Mouse (Mus musculus): ENCODE data around the gene Adamts9.

Gene Adamts9

DNA sequence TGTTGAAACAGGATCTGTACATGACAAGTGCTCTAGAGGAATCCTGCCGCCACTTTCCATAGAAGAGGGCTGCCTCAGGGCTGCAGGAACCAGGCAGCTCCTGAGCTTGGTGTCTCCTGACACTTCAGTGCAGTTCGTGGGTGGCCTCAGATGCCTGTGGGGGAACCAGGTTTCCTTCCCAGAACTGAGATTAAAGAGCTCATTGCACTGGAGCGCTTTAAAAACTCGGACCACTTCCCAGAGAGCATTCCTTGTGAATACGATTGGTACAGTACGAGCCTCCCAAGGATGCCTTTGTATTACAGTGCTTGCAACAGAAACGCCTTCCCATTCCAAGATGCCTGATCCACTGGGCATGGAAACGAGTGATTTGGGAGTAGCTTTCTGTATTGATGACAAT, 18.8 kb downstream of the Adamts9 start:
- DNase-seq (ENCODE audit: low spot score) = no peak

DNA sequence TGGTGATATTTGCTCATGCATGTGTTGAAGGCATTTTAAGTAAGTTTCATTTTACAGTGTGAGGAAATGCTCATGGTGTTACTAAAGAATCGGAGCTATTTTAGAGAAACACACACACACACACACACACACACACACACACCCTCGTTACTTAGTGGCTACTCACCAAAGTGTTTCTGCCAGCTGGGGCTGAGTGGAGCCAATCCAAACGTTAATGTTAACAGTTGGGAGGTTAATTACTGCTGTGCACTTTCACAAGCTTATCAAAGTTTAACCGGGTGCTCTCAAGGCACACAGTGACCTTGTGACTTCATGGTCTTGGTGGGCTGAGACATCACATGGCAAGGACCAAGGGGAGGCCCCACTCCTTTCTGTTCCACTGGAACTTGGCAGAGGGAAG, 21.4 kb downstream of the Adamts9 start:
- DNase-seq (ENCODE audit: low spot score) = no peak

DNA sequence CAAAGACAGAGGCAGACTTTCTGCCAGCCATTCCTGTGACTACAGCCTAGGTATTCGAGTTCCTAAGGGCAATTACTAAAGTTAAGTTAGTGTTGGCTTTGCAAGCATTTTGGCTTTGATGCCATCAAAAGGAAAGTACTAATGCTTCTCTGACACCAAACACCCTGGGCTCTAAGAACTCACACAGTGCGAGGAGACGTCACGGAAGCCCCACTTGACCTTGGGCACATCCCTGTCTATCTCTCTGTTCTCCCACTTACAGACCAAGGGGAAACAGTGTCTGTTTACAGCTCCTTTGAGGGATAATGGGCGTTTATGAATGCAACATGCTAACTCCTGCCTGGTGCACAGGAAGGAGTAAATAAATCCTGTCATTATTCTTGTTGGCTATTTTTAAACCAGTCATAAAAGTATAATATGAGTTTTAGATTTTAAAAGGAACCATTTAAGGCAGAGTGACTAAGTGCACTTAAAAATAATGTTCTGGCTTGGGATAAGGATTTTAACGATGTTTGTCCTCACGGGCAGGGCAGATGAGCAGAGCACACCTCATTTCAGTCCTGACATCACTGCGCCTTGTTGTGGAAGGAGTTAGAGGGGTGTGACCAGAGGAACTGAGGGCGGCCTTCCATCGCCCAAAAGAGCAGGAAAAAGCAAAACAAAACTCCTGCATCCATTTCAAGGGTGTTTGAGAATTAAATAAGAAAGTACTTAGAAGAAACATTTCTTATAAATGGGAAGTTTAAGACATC, 22.2 kb downstream of the Adamts9 start:
- no peak for DNase-seq (ENCODE audit: low spot score)

DNA sequence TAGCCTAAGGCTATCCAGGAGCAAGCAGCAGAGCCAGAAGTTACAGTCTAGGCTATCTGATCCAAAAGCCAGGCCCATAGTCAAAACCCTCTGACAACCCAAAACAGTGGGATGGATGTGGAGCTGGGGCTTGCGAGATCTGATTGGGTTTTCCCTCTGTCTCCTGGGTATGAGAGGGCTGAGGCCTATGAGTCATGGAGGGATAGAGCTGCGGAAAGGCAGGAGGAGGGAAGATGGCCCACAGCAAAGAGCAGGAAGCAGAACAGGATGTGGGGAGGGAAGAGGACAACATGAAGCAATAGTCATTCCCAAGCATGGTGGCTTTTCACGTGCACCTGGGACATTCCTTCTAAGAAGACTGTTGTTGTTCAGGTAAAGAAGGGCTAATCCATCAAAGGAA, 32.7 kb downstream of the Adamts9 start:
- no peak for DNase-seq (ENCODE audit: low spot score)

DNA sequence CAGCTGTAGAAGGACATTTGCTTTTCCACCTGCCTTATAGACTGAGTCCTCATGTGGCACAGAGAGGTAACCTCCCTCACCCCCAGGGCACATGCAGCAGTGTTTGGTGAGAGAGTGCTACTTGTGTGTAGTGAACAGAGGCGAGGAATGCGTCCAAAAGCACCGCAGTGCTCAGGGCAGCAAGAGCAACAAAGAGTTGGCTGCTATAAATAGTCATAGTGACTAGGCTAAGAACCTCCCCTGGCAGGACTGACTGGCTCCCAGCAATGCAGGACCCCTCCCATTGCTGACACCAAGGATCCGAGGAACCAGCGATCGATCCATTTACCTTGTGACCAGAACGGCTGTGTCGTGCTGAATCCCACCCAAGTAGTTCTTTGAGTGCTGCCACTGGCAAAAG, 33.9 kb downstream of the Adamts9 start:
- DNase-seq (ENCODE audit: low spot score) = no peak

DNA sequence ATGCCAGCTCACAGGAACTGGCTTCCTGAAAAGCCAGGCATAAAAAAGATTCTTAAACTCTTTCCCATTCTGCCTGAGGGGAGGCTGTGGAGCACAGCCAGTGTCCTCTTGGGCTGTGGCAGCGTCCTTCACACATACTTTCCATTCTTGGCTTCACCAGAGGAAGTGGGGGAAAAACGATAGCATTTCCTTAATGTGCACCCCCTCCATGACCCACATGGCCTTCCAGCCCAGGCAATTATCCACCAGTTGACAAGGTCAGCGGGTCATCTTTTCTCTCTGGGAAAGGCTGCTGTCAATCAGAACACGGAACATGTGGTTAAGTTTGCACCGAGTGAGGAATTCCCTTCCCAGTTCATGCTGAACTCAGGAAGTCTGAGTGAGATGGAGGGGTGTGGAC, 37.4 kb downstream of the Adamts9 start:
- DNase-seq (ENCODE audit: low spot score) = no peak

DNA sequence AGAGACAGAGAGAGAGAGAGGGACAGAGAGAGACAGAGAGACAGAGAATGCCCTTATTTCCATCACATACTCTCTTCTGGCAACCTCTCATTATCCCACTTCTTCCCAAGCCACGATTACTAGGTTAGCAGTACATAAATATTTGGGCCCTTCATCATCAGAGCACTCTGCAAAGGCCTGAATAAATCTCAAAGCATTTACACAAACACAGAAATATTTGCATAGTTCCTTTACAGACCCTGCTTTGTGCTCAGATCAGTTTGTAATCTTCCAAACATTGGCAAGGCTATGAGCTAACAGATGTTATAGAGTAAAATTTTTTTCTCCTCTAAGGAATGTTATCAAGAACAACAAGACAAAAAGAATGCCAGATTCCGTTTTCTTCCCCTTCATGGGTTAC, 38.8 kb downstream of the Adamts9 start:
- DNase-seq (ENCODE audit: low spot score) = no peak

DNA sequence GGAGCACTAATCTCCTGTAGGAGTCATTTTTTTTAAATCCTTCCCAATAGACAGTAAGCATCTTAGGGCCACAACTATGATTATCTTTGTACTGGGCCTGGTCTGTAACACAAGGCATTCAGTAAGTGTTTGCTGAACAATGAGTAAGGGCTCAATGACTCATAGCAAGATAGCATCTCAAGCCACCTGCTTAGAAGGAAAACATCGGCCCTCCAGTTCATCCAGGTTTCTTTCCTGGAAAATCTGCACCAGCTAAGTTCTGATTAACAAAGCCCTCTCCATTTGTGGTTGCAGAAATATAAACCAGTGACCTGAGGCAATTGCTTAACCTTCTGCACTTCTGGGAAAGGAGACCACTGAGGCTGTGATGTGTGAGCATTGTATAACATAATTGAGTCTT, 39.3 kb downstream of the Adamts9 start:
- DNase-seq (ENCODE audit: low spot score) = no peak

DNA sequence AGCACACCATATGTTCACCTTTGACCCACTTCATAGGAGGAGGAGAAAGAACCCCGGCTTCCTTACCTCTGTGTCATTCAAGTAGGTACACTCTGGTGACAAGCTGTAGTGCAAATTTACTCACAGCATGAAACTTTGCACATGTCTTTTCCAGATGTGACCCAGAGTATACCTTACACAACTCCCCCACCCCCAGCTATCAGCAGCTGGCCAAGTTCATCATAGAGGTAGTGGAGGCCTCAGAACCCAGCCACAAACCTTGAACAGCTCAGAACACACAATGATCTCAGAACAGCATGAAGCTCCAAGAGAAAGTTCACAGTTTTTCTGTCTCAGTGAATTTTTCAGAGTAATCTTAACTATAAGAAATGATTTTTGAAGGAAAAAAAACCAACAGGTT, 51.8 kb downstream of the Adamts9 start:
- no peak for DNase-seq (ENCODE audit: low spot score)

DNA sequence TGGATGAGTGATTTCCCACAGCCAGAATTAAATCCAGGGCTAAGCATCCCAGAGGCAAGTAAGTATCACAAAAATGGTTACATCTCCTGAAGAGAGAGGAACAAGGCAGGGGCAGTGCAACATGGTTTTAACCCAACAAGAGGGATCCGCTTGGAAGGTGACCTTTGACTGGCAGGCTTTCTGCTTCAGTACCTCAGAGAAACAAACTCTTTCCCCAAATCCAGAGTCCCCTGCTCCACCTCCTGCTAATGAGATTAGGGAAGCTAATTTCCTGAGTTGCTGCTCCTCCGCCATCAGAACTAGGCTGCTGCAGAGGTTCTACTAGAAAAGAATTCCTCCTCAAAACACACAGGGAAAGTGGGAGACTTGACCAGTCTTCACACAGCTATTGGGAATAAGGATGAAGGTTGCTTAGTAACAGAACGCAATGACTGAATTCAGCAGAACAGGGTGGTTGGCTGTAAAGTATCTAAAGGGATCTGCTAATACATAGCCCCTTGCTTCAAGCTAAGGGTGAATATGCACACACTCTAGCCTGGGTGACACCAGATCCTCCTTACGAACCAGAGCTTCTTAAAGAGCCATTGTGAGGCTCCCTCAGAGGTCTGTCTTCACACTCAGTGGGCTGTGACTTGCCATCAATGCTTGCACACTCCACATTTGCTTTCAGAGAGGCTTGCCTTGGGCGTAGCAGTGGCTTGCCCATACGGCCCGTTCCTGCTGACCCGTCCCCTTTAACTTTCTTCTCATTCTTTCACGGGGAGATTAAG, 60.0 kb downstream of the Adamts9 start:
- no peak for DNase-seq (ENCODE audit: low spot score)

DNA sequence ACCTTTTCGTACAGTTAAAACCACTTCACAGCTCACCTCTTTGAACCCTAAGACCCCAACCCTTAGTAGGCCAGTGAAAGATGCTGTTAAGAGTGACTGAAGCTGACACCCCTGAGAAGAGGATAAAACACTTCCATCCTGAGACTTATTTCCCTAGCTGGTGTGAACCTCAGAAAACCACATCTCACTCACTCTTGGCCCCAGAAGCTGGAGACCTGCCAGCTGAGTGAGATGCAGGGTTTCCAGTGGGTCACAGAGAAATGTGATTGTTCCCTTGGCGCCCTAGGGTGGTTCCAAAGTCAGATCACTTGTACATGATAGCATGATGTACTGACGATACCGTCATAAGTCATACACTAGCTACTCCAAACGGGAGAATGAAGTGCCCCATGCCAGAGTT, 60.8 kb downstream of the Adamts9 start:
- DNase-seq (ENCODE audit: low spot score) = no peak

DNA sequence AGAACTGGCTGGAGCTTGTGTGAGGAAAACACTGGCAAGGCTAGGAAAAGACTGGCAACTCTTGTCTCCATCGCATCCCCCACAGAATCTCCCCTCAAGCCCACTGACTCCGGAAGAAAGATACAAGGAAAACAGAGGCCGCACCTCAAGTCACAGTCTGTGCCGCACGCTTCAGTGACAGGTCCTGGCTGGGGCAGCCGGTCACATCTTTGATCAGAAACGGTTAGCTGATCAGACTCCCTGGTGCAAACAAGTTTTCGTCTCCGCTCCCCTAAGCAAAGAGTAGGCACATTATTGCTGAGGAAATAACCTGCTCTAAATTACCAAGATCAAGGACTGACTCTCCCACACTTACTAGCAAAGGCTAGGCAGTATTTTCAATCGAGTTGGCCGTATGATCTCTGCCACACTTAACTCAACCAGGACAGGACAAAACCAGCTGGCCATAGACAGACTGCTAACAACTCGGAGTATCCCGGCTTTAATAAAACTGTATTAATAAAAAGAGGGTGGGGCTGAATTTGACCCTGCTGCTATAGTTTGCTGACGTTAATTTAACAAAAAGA, 63.5 kb downstream of the Adamts9 start:
- DNase-seq (ENCODE audit: low spot score) = no peak

DNA sequence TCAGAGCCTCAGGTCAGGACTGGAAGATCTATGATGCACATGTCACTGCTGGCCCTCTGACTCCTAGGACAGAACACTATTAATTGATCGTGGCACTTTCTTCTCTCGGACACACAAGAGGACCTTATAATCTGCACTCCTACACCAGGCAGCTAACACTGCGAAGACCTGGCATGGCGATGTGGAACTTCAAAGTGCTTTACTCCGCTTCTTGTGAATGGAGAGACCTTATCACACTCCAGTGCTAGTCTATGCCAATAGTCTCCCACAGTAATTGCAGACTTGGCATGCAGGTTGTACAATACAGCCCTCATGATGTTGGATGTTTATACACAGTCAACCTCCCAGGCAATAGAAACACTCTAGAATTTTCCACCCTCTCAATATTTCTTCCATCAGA, 64.5 kb downstream of the Adamts9 start:
- no peak for DNase-seq (ENCODE audit: low spot score)

DNA sequence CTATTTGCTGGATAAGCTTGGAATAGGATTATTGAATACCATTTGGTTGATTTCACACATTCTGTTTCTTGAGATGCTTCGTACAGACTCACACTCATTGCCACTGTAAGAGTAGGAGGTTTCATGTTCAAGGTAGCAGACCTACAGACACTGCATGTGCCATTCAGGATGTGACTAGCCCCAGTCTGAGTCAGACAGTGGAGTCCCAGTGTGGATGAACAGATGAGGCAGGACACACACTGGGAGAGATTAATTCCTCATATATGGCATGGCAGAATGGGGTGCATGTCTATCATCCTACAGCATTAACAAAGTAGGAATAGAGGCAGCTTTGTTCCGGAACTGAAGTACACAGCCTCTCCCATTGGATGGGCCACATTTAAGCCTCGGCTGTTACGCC, 66.1 kb downstream of the Adamts9 start:
- no peak for DNase-seq (ENCODE audit: low spot score)

DNA sequence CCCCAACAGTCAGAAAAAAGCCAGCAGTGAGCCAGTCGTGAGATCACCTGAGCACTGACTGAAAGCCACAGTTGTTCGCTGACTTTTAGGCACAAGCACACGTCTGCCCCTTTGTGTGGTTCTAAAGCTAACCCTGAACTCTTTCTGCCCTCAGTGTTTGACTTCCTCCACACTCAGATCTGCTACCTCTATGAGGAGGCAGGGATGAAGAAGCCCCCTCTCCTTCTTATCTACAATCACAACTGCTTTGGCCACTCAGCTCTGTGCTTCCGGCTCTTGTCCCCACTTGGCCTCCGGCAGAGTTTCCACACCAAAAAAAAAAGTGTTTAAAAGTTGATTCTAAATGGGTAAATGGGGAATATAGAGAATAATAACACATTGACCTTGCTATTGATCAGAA, 67.2 kb downstream of the Adamts9 start:
- DNase-seq (ENCODE audit: low spot score) = no peak

DNA sequence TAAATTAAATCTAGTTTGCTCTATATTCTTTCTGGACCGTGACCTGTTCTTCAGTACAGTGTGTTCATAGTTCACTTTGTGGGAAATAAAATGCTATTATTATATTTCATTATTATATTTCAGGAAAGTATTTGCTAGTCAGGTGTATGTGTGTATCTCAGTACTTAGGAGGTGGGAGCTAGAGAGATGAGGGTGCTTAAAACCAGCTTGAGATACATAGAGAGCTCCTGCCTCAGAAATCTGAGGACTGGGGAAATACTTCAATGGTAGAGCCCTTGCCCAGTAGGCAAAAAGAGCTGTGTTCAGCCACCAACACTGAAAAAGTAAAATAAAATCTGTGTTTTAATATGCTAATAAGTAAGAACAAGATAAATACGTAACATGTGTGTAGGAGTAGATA, 68.0 kb downstream of the Adamts9 start:
- no peak for DNase-seq (ENCODE audit: low spot score)

DNA sequence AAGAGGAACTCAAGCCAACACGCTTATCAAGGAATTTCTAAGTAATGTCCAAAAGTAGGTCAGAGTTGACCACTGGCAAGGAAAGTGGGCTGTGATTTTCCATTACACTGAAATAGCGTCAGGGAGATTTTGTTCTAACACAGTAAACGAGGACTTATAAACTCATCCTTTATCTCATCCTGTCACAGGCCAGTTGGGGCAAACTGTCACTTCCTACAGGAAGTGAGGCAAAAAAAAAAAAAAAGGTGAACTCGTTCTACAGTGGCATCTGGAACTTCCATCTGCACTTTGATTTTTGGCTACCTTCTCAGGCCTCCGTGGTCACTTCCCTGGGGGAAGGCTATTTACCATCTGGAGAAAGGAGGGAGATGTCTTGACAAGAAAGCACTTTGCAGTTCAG, 68.4 kb downstream of the Adamts9 start:
- DNase-seq (ENCODE audit: low spot score) = no peak

DNA sequence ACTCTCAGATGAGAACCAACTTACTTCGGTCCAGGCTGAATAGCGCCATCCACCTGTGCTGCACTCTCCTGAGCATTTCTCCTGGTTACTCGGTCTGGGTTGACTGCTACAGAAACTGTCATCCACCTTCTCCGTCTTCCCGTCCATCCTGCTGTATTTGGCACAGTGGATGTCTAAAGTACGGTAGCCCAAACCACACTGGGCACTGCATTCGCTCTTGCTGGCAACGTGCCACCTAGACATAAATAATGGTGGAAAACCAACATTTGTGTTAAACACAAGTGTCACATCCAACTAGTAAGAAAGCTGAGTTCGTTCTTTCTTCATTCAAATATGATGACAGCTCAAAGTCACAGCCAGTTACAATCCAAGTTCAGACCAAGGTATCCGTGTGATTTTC, 70.5 kb downstream of the Adamts9 start:
- no peak for DNase-seq (ENCODE audit: low spot score)

DNA sequence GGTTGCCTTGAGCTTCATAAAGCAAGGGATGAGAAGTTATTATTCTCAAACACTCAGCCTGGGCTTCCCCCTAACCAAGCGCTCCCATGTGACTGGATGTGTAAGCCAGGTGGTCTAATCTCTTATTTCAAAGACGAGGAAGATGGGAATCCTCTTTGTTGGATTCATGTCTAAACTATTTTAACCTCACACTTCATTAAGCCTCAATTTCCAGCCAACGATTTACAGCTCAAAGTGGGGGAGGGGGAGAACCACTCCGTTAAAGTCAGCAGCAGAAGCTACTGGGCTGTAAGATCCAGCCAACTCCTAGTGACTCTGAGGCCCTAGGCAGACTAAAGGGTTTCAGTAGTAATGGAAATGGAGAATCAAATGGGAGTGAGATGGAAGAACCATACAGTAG, 71.5 kb downstream of the Adamts9 start:
- no peak for DNase-seq (ENCODE audit: low spot score)

DNA sequence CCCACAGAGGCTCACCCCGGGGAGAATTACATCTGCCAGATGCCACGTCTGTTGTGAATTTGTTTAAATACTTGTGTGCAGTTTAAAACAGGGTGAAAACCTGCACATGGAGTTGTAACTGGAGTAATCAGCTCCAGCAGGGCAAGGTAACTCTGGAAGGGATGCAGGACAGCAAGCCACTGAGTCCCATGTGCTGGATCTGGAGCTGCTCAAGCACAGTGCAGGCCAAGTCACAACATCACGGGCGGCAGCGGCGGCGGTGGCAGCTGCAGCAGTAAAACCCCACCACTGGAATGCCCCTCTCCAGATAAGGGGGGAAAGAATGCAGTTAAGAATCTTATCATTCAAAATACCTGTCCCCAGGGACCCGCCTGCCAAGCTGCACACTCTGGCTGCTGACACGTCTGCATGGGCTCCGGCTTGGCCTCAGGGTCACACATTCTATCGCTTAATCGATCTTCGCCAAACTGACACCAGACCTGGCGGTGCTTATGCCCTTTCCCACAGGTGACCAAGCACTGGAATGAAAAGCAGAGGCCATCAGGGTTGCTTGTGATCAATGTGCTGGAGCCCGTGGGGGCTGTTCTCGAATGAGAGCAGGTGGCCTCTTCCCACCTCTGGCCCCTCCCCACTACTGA, 73.6 kb downstream of the Adamts9 start:
- DNase-seq (ENCODE audit: low spot score) = no peak

DNA sequence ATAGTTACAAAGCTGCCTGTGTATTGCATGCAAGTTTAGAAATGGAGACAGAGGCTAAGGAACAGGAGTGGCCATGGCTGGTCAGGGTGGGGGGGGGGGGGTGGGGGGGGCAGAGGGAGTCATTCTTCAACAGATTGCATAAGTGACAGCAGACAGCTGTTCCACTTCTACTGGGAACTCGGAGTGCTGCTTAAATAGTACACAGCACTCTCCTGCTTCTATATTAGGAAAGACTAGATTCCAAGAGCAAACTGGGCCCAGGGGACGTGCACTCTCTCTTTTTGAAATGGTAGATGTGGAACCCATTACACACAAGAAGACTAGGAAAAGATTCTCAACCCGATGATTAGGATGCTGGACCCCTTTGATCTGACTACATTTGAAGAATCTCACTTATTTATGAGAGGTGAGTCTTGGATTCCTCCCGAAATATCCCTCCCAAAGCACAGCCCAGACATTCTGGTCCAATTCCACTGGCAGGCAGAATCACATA, 74.2 kb downstream of the Adamts9 start, which contains the start of gene Gm15737:
Gene Gm15737, plus strand, starts transcription at position 269 of the 493 bp plus-strand sequence.
- DNase-seq (ENCODE audit: low spot score) = peak; percentile 34

DNA sequence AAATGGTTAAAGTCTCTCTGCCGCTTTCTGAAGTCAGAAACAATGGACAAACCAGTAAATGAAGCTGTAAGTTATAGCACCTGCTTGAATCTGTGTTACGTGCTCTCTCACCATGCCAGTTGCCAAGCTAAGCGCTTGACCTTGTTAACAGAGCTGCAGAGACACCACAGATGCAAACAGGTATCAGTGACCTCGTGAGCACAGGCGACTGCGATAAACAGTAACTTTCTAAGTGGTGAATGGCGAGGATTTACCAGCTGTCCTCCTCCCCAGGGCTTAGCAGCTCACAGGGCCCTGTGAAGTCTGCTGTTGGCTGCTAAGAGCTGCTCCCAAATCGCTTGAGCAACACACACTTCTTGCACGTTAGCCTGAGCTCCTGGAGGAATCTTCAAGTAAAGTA, 80.7 kb downstream of the Adamts9 start:
- DNase-seq (ENCODE audit: low spot score) = no peak
